Mouse (Mus musculus): ENCODE data around the gene Lrrc58.

GRCm38 (mm10) chr16:37874501-37875235 is 6.5 kb downstream of the Lrrc58 start:
- TF ChIP-seq CTCF (IDR thresholded peaks at IDR 0.05; ENCODE audit: extremely low read depth, insufficient read depth, insufficient read length, insufficient replicate concordance) (no peak), POLR2A (IDR thresholded peaks at IDR 0.05; ENCODE audit: low read depth, low read length) (no peak)

Measured in spleen, adult 2 months (tissue).